Mouse (Mus musculus) adipocyte (in vitro differentiated cells): Measurements from ENCODE around the gene Lrsam1.

Source experiments
- DNase-seq: peaks from one replicate; pipeline ENCODE4 v3.0.0-alpha.2; 2016; ENCODE audit warnings: low spot score

Lrsam1 gene

DNA sequence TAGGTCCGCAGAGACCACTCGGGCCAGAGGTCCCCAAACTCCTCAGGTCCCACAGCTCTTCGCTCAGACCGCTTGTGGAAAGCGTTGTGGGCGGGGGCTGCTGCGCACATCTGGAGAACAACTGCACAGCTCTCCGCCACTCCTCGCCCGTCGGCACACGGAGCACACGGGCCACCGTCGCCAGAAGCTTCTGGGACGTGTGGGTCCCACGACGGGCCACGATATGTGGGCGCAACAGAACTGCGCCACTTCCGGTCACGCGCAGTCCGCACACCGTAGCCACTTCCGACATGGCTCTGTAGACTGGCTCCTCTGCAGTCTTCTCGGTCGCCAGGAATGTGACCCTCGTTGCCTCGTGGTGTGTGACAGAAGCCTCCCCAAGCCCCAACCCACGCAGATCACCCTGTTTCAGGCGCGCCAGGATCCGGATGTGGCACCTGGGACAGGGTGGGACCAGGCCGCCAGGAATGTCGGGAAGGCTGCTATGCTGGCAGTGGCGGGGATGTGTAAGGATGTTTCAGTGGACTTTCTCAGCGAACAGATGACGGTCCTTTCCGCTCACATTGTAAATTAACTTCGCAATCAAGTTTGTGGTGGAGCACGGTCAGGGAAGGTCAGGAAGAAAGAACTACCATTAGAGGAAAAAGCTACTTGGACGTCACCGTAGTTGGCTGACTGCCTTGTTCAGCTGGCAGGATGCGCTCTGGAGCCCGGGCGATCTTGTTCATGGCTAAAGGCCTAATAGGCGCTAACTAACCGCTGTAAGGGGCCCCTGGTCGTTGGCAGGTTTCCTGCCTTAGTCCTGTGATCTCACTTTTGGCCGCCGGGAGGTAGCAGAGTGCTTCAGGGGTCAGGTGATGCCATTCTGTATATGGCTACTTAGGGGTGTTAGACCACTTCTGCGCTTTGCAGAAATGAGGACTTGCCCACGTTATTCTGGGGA lies 5.5 kb upstream of the Lrsam1 start:
- peak; percentile 89 for DNase-seq

DNA sequence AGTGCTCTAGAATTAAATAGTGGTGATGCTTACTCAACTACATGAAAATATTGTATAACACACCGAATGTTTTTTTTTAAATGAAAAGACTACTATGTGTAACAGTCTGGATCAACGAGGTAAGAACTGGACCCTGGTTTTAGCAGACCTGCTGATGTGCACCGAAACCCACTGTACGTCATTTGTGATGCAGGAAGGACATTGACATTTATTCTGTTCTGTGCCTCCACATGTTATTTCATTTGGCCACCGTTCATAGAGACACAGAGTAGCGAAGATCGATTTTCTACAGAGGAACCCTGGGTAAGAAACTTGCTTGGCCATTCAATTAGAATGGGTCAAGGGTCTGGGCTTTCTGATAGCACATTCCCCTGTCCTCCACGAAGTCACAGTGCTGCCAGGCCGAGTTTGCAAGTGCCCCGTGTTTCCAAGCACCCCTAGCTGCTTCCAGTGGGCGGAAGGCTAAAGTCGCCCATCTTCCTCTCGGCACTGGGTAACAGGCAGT lies 4.8 kb upstream of the Lrsam1 start:
- peak; percentile 30 for DNase-seq

DNA sequence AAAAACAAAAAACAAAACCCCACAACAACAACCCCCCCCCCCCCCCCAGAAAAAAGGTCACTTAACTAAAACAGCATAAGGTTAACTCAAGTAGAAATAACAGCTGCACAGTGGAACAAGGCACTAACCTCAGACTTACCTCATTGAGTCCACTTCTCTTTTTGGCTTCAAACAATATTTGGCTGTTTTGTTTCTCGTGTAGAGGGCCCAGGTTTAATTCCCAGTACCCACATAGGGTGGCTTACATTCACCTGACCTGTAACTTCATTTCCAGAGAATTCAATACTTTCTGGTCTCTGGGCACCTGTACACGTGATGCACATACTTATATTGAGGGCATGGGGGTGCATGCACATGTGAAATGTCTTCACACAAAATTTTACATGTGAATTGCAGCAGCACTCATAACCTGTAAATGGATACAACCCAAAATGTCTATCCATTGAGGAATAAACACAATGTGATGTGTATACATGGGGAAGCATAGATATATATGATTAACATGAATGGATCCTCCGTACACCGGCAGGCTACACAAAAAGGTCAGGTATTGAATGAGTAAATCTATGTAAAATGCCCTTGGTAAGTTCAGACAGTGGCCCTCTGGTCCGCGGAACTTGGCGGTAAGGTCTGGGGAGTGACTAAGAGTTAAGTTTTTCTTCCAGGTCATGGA lies 4.2 kb upstream of the Lrsam1 start:
- DNase-seq: no peak

GRCm38 (mm10) chr2:32964659-32965457 lies 3.4 kb upstream of the Lrsam1 start:
- no peak for DNase-seq

- DNase-seq: peak; percentile 18
Observed at GRCm38 (mm10) chr2:32963981-32964380, 2.6 kb upstream of the Lrsam1 start.

- DNase-seq: no peak
Observed at GRCm38 (mm10) chr2:32963544-32963943, 2.1 kb upstream of the Lrsam1 start.

DNA sequence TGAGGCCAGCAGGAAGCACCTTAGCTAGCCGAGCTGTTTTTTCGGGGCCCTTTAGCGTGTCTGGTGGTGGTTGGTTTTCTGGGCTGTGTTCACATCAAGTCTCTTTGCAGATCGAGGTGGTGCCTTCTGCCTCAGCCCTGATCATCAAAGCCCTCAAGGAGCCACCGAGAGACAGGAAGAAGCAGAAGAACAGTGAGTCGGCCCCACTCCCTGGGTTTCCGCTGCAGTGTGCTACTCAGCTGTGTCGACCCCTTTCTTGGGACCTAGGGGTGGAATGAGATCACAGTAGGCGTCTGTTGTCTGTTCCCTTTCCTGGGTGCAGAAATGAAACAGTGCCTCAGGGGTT lies 1.4 kb upstream of the Lrsam1 start:
- no peak for DNase-seq

- peak; percentile 53 for DNase-seq
Observed at GRCm38 (mm10) chr2:32962062-32962874, 854 bp upstream of the Lrsam1 start.

DNA sequence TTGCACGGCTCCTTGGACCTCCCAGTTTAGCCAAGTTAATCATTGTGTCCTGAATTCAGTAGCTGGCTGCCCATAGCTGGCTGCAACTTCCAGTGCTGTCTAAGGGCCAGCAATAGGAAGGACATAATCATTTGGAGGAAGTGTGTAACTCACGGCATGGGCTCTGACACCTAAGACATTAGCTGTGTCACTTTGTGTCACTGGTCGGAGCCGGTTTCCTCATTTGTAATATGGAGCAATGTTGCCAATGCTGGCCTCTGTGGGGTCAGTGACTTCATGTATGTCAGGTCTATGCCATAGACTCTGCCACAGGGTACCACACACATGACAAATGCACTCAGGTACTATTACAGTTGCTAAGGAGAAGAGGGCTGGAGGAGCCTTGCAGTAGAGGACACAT lies 1.1 kb downstream of the Lrsam1 start:
- DNase-seq: no peak

- no peak for DNase-seq
Observed at GRCm38 (mm10) chr2:32957344-32957743, 4.1 kb downstream of the Lrsam1 start.

GRCm38 (mm10) chr2:32954581-32954980 lies 6.8 kb downstream of the Lrsam1 start:
- DNase-seq: no peak

DNA sequence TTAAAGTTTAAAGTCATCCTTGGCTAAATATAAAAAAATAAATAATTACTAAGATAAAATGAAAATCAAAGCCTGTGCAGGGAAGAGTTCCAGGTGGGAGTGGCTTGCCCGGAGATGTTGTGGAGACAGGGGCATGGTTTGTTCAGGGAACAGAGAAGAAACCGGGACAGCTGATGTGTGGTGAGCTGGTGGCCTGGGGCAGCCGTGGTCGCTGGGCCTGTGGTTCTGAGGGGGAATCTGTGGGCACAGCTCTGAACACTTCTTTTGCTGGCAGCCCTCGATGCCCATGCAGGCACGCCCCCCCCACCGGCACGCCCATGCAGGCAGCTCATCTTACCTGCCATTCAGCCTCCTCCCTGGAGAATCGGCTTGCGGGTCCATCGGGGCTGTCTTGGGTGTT lies 14.0 kb downstream of the Lrsam1 start:
- DNase-seq: no peak

GRCm38 (mm10) chr2:32940483-32940882 lies 20.9 kb downstream of the Lrsam1 start:
- no peak for DNase-seq

DNA sequence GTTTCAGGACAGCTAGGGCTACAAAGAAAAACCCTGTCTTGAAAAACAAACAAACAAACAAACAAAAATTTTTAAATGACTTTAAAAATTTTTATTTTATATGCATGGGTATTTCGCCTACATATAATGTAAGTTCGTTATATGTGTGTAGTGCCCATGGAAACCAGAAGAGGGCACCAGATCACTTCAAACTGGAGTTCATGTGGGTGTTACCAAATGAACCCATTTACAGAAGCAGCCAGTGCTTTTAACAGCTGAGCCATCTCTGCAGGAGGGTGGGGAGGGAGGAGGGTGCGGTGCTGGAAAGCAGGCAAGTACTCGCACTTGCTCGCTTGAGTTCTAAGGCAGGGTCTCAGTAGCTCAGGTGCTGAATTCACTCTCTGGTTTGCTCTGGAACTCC lies 22.0 kb downstream of the Lrsam1 start:
- no peak for DNase-seq

DNA sequence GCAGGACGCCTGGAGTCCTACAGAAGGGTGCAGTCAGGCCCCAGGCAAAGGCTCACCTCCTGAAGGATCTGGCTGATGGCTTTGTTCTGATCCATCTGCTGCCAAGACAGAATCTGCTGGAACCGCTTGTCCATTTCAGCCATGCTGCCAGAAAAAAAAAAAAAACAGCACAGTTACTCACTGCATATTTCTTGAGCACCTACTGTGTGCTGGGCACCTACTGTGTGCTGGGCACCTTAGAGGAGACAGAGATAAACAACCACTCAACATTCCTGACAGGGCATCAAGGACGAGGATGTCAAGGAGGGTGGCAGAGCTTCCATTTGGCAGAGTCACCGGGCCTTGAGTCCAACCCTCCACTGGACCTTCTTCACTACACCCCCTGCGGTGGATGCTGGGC lies 22.7 kb downstream of the Lrsam1 start:
- DNase-seq: no peak

- no peak for DNase-seq
Observed at GRCm38 (mm10) chr2:32931730-32932129, 29.7 kb downstream of the Lrsam1 start.

- DNase-seq: peak; percentile 39
Observed at GRCm38 (mm10) chr2:32928947-32929829, 32.2 kb downstream of the Lrsam1 start.

DNA sequence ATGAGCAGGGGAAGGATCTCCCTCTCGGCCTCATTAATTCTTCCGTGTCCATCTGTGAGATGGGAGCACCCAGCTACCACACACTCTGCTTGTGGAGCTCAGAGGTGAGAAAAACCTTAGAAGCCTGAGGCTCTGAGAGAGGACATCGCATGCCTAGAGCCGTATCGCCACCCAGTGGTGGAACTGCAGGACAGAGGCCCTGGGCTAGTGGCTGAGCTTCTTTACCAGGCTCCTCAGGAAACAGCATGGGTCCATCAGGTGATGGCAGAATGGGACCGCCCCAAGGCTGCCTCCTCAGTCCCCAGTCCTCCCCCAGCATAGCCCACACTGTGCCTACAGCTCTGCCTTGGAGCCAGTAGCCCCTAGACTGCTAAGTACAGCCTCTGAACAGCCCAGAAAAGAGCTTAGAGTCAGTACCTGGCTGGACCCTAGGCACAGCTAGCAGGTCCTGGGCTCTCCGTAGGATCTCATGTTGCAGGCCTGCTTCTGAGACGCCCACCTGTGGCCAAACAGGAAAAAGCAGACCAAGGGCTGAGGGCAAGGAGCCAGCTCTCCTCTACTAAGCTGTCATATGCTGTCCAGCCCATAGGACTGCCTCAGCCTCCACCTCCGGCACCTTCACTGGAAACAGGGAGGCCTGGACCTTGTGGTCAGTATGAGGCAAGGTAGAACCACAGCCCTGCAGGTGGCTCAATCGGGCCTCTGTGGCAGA lies 33.0 kb downstream of the Lrsam1 start:
- peak; percentile 90 for DNase-seq

DNA sequence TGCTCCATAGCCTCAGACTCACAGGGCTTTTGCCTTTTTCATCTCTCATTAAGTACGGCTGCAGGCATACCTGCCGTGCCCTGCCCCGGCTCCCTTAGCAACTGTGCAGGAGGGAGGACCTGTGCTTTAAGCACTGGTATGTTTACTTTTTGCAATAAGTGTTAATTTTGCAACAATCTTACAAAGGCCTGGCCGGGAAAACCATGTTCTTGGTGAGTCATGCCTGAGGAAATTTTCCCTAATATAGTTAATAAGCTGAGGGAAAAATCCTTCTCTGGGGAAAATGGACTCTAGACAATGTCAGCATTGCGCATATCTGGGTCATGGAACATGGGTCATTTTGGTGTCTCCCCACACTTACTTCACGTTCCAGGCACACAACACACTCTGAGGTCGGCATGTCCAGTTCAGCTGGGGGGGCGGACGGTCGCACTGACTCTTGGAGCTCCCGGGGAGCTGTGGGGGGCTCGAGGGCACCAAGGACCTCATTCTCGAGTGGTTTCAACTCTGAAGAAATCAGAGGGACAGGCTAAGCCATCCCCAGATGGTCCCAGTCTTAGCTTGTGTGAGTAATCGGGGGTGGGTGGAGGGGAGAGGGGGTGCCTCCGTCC lies 33.7 kb downstream of the Lrsam1 start:
- peak; percentile 85 for DNase-seq
